Mouse (Mus musculus) urinary bladder, postnatal 36 days (tissue): ENCODE measurements around the gene Fbxl7.

Experiments used
- DNase-seq, 2 experiments: peaks; one replicate each; pipeline ENCODE4 v3.0.0; 2022; ENCODE audit warnings: low spot score in 2 of 2, mixed read lengths in 1 of 2

Fbxl7 gene

GRCm38 (mm10) chr15:26895251-26895711 lies at the start of gene Fbxl7:
TSS of gene Fbxl7 (minus strand) at chr15:26895580.
- peak; percentile 57 to 83 for DNase-seq

GRCm38 (mm10) chr15:26922026-26922425 lies 26.6 kb upstream of the Fbxl7 start:
- DNase-seq, result no peak

GRCm38 (mm10) chr15:26913427-26913826 lies 18.0 kb upstream of the Fbxl7 start:
- DNase-seq, result no peak

GRCm38 (mm10) chr15:26895761-26896160 lies 381 bp upstream of the Fbxl7 start:
- no peak for DNase-seq

GRCm38 (mm10) chr15:26894801-26895229 lies 565 bp downstream of the Fbxl7 start:
- peak; percentile 2 to 9 for DNase-seq

GRCm38 (mm10) chr15:26894031-26894655 lies 1.2 kb downstream of the Fbxl7 start:
- DNase-seq, result peak; percentile 1 to 25

GRCm38 (mm10) chr15:26893136-26893535 lies 2.2 kb downstream of the Fbxl7 start:
- no peak for DNase-seq

- no peak for DNase-seq
Measured at GRCm38 (mm10) chr15:26889971-26890370, 5.4 kb downstream of the Fbxl7 start.

- DNase-seq, result no peak
Measured at GRCm38 (mm10) chr15:26888170-26888569, 7.2 kb downstream of the Fbxl7 start.

GRCm38 (mm10) chr15:26885979-26886378 lies 9.4 kb downstream of the Fbxl7 start:
- no peak for DNase-seq

- no peak for DNase-seq
Measured at GRCm38 (mm10) chr15:26880212-26880956, 15.0 kb downstream of the Fbxl7 start.

GRCm38 (mm10) chr15:26875687-26876086 lies 19.7 kb downstream of the Fbxl7 start:
- peak in 1 of 2 experiments; percentile 28 for DNase-seq

GRCm38 (mm10) chr15:26872234-26872633 lies 23.1 kb downstream of the Fbxl7 start:
- DNase-seq, result no peak

GRCm38 (mm10) chr15:26869197-26869596 lies 26.2 kb downstream of the Fbxl7 start:
- no peak for DNase-seq

- peak in 1 of 2 experiments; percentile 1 for DNase-seq
Measured at GRCm38 (mm10) chr15:26867521-26867920, 27.9 kb downstream of the Fbxl7 start.

- DNase-seq, result no peak
Measured at GRCm38 (mm10) chr15:26862173-26862572, 33.2 kb downstream of the Fbxl7 start.

GRCm38 (mm10) chr15:26849626-26850025 lies 45.8 kb downstream of the Fbxl7 start:
- no peak for DNase-seq

- DNase-seq, result peak in 1 of 2 experiments; percentile 5
Measured at GRCm38 (mm10) chr15:26842216-26842615, 53.2 kb downstream of the Fbxl7 start.

GRCm38 (mm10) chr15:26838386-26838785 lies 57.0 kb downstream of the Fbxl7 start:
- DNase-seq, result no peak

GRCm38 (mm10) chr15:26837200-26837599 lies 58.2 kb downstream of the Fbxl7 start:
- DNase-seq, result no peak

- no peak for DNase-seq
Measured at GRCm38 (mm10) chr15:26834415-26834814, 61.0 kb downstream of the Fbxl7 start.

- no peak for DNase-seq
Measured at GRCm38 (mm10) chr15:26831141-26831540, 64.2 kb downstream of the Fbxl7 start.

- DNase-seq, result no peak
Measured at GRCm38 (mm10) chr15:26816931-26817330, 78.4 kb downstream of the Fbxl7 start.
